Mouse (Mus musculus) liver, embryonic 13.5 days (tissue): ENCODE data around the gene Chchd5. TPM values are rescaled to one million over a fixed set of nuclear protein-coding genes. Genes with fewer than 3 reads are reported as not detected.

ENCODE experiments used
- ATAC-seq: fragments of 200-750 bp; cut with Nextera tagmentation; 2 replicates; pipeline ENCODE4 v1.8.0; 2017; ENCODE audit warnings: low read depth, mild to moderate bottlenecking, moderate number of reproducible peaks, moderate library complexity
- DNase-seq: peaks from one replicate; pipeline ENCODE4 v3.0.0; 2022
- H3K27ac ChIP-seq: fragments of 300-500 bp; sonication (generic); 2 replicates; pipeline ENCODE4 v1.5.1; 2015; ENCODE audit warnings: moderate library complexity, mild to moderate bottlenecking, inconsistent platforms
- H3K27me3 ChIP-seq: fragments of 300-500 bp; sonication (generic); 2 replicates; pipeline ENCODE4 v1.6.1; 2015; ENCODE audit warnings: mild to moderate bottlenecking, inconsistent platforms
- H3K36me3 ChIP-seq: fragments of 300-500 bp; sonication (generic); 2 replicates; pipeline ENCODE4 v1.6.1; 2015; ENCODE audit warnings: mild to moderate bottlenecking, inconsistent platforms
- H3K4me1 ChIP-seq: fragments of 300-500 bp; sonication (generic); replicated peaks from 2 replicates; pipeline ENCODE4 v1.6.1; 2015; ENCODE audit warnings: inconsistent platforms
- H3K4me2 ChIP-seq: fragments of 300-500 bp; sonication (generic); 2 replicates; pipeline ENCODE4 v1.6.1; 2015; ENCODE audit warnings: inconsistent platforms, mild to moderate bottlenecking, moderate library complexity
- H3K4me3 ChIP-seq: fragments of 300-500 bp; sonication (generic); replicated peaks from 2 replicates; pipeline ENCODE4 v1.5.1; 2015; ENCODE audit warnings: mild to moderate bottlenecking, inconsistent platforms
- H3K9ac ChIP-seq: fragments of 300-500 bp; sonication (generic); 2 replicates; pipeline ENCODE4 v1.6.1; 2015; ENCODE audit warnings: mild to moderate bottlenecking, inconsistent platforms
- H3K9me3 ChIP-seq: fragments of 300-500 bp; sonication (generic); replicated peaks from 2 replicates; pipeline ENCODE4 v1.6.1; 2016; ENCODE audit warnings: inconsistent platforms
- WGBS: fragments of 180-500 bp; shearing (Covaris S2); methylation state at CpG from one replicate; pipeline ENCODE4 v1.1.7; 2015; ENCODE audit not compliant: insufficient replicate concordance; 5-methylcytosine and 5-hydroxymethylcytosine counted together
- polyA plus RNA-seq: library from polyadenylated mRNA; unstranded; fragments of >200 nt; fragmentation: Nextera tagmentation; extraction: Ambion mirVana; gene quantifications from 2 replicates; pipeline ENCODE4 v1.2.1, GENCODE M21; 2015

The Chchd5 gene
- polyA plus RNA-seq = 9.6 and 10.9 TPM in 2 replicates

- WGBS = under 1% methylated on average over 35 of the region's 35 CpGs
- Histone ChIP-seq H3K27me3 (no peaks in the 10 kb centered on the region), H3K4me3 (peak within 1 kb of the TSS; percentile 79), H3K27ac (peak within 1 kb of the TSS; percentile 92), H3K36me3 (peaks cover 58% of the 10 kb centered on the region), H3K4me1 (peaks cover 26% of the 10 kb centered on the region), H3K9me3 (no peaks in the 10 kb centered on the region), H3K4me2 (peak within 1 kb of the TSS; percentile 91), H3K9ac (peak within 1 kb of the TSS; percentile 84)
- ATAC-seq = peak; percentile 100
- DNase-seq = peak; percentile 91
Measured at GRCm38 (mm10) chr2:129129412-129129929, at the start of gene Chchd5. Chchd5 (plus strand) TSS chr2:129129700.

DNA sequence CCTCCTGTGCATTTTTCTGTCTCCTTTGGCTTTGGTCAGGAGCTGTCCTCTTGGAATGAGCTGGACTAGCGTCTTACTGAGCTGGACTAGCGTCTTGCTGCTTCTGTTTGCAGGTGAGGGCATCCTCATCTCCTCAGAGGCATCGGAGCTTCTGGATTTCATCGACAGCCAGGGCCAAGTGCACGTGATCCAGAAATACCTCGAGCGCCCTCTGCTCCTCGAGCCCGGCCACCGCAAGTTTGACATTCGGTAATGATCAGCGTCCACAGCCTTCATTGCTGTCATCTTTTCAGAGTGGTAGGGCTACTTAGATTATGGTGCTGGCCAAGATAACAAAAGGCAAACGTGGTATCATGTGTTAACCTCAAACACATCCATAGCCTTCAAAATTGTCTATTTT is 48.4 kb upstream of the Chchd5 start:
- 59% methylated on average over 13 of the region's 13 CpGs for WGBS
- no peaks in the 10 kb centered on the region for H3K9me3 ChIP-seq

GRCm38 (mm10) chr2:129083514-129083913 is 46.0 kb upstream of the Chchd5 start:
- H3K4me2 ChIP-seq = no peak overlapping the region
- H3K27me3 ChIP-seq = no peaks in the 10 kb centered on the region
- no peak overlapping the region for H3K27ac ChIP-seq
- 76% methylated on average over 5 of the region's 5 CpGs for WGBS
- no peak overlapping the region for H3K9ac ChIP-seq
- DNase-seq (no peak), ATAC-seq (no peak)
- no peak overlapping the region for H3K4me3 ChIP-seq
- H3K4me1 ChIP-seq = peaks cover 9% of the 10 kb centered on the region
- peaks cover 12% of the 10 kb centered on the region for H3K36me3 ChIP-seq
- no peaks in the 10 kb centered on the region for H3K9me3 ChIP-seq

More for the DNA sequence above, 48.4 kb upstream of the Chchd5 start:
- ATAC-seq (no peak), DNase-seq (no peak)
- no peaks in the 10 kb centered on the region for H3K27me3 ChIP-seq
- H3K4me2 ChIP-seq = no peak overlapping the region
- no peak overlapping the region for H3K27ac ChIP-seq
- H3K4me1 ChIP-seq = no peaks in the 10 kb centered on the region
- H3K36me3 ChIP-seq = peaks cover 12% of the 10 kb centered on the region
- H3K9ac ChIP-seq = no peak overlapping the region
- no peak overlapping the region for H3K4me3 ChIP-seq

DNA sequence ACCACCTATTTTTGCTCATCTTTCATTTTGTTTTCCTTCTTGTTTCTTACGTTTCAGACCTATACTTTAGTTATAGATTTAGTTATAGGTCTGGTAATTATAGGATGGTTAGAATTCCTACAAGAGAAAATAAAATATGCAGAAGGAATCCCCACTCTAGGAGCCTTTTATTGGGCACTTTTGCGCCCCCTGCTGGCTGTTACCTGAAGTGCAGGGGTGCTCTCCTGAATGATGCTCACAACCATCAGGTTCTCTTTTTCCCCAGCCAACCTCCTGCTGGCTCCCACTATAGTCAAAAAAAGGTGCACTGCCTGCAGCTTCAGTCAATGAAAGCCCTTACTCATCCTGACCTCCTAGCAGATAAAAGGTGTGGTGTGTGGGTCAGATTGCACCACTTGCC is 44.5 kb upstream of the Chchd5 start:
- ATAC-seq (no peak), DNase-seq (no peak)
- Histone ChIP-seq H3K4me1 (peaks cover 9% of the 10 kb centered on the region), H3K9ac (no peak overlapping the region), H3K36me3 (peaks cover 15% of the 10 kb centered on the region), H3K27ac (no peak overlapping the region), H3K27me3 (no peaks in the 10 kb centered on the region), H3K4me2 (no peak overlapping the region), H3K4me3 (no peak overlapping the region), H3K9me3 (no peaks in the 10 kb centered on the region)
- 45% methylated on average over 2 of the region's 2 CpGs for WGBS

DNA sequence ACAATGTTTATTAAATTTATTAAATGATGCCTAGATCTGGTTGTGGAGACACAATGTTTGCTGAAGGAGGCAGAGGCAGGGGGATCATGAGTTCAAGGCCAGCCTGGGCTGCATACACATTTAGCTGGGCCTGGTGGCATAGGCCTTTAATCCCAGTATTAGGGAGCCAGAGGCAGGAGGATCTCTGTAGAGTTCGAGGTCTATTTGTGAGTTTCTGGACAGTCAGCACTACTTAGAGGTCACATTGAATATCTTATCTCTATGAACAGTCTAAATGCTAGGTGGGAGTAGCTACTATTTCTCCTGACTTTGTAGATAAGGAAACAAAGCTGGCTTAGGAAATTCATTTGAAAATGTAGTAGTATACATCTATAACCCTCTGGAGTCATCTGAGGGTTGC is 42.0 kb upstream of the Chchd5 start:
- H3K4me2 ChIP-seq = no peak overlapping the region
- no peaks in the 10 kb centered on the region for H3K27me3 ChIP-seq
- H3K9ac ChIP-seq = no peak overlapping the region
- ATAC-seq = peak; percentile 53; the same call in 1 of the 2 replicates
- H3K4me3 ChIP-seq = no peak overlapping the region
- H3K4me1 ChIP-seq = peaks cover 9% of the 10 kb centered on the region
- no peak overlapping the region for H3K27ac ChIP-seq
- DNase-seq = no peak
- no peaks in the 10 kb centered on the region for H3K9me3 ChIP-seq
- 56% methylated on average over 1 of the region's 1 CpGs for WGBS
- H3K36me3 ChIP-seq = peaks cover 15% of the 10 kb centered on the region

DNA sequence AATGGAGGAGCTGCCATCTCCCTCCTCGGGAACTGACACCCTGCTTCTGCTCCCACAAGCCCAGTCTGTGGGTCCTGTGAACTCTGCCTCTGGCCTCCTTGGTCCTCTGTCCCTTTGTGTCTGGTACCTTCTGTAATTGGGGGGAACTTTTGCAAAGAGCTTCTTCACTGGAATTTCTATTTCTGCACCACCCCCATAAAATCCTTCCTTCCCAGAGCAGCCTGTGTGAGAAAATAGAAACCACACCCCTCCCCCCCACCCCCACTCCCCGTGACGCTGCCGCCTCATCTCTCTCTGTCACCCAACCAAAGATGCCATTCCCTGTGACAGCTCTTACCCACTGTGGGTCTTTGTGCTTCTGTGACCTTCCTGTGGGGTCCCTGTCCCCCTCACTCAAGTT is 39.1 kb upstream of the Chchd5 start:
- peaks cover 10% of the 10 kb centered on the region for H3K36me3 ChIP-seq
- peaks cover 9% of the 10 kb centered on the region for H3K4me1 ChIP-seq
- DNase-seq (no peak), ATAC-seq (no peak)
- 49% methylated on average over 4 of the region's 4 CpGs for WGBS
- H3K27ac ChIP-seq = no peak overlapping the region
- no peak overlapping the region for H3K4me3 ChIP-seq
- H3K9ac ChIP-seq = no peak overlapping the region
- no peak overlapping the region for H3K4me2 ChIP-seq
- no peaks in the 10 kb centered on the region for H3K9me3 ChIP-seq
- H3K27me3 ChIP-seq = no peaks in the 10 kb centered on the region

DNA sequence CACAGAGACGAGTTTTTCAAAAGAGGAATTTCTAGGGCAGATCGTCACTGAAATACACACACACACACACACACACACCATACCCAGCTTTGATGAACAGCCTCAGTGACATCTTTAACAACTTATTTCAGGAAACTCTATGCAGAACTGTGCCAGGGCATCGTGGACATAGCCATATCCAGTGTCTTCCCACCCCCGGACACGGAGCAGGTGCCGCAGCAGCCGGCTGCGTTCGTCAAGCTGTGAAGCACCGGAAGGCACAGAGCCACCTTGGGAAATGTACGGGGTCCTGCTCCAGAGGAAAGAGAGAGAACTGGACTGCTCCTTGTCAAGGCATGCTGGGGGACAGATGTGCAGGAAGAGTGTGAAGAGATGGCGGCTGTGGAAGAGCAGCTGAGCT is 36.7 kb upstream of the Chchd5 start:
- no peak overlapping the region for H3K9ac ChIP-seq
- no peak for DNase-seq
- H3K4me1 ChIP-seq = no peaks in the 10 kb centered on the region; the same call in 1 of the 2 replicates
- no peak overlapping the region for H3K4me3 ChIP-seq
- no peak overlapping the region for H3K27ac ChIP-seq
- 82% methylated on average over 12 of the region's 12 CpGs for WGBS
- H3K9me3 ChIP-seq = no peaks in the 10 kb centered on the region
- no peaks in the 10 kb centered on the region for H3K27me3 ChIP-seq
- H3K36me3 ChIP-seq = peaks cover 3% of the 10 kb centered on the region
- H3K4me2 ChIP-seq = no peak overlapping the region
- ATAC-seq = no peak

DNA sequence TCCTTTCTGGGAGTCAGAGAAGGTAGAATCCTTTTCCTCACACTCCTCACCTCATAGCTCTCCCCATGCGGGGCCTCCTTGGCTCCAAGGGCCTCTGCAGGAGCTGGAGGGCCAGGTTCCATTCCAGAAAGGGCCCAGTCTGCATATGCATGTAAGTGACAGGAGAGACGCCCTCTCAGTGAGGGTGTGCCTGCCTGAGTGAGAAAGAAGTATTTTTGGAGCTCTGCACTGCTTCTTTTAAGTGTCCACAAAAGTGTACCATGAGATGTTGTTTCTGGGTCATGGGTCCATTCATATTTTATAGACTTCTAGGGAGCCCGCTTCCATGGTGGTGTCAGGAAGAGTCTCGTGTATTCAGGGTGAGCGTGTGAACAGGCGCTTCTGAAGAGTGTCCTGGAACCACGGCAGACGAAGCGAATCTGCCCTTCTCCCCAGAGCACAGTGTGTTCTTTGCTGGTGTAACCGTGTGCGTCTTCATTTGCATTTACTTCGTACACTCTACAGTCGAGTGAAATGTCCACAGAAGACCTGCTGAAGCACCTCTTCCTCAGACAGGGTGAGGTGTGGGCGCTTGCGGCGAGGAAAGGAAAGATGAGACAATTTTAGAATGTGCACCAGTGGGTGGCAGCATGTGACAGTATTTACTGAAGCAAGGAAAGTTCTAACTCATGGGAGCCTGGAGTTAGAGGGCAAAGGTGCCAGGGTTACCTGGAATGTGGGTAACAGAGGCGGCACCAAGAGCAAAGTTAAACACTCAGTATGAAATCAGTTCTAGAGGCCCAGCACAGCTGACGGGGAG is 35.4 kb upstream of the Chchd5 start:
- no peak overlapping the region for H3K4me3 ChIP-seq
- no peaks in the 10 kb centered on the region for H3K9me3 ChIP-seq
- H3K36me3 ChIP-seq = peaks cover under 1% of the 10 kb centered on the region
- WGBS = 74% methylated on average over 18 of the region's 18 CpGs
- no peaks in the 10 kb centered on the region for H3K4me1 ChIP-seq
- ATAC-seq (no peak), DNase-seq (no peak)
- H3K27me3 ChIP-seq = no peaks in the 10 kb centered on the region
- H3K9ac ChIP-seq = no peak overlapping the region
- H3K4me2 ChIP-seq = no peak overlapping the region
- no peak overlapping the region for H3K27ac ChIP-seq

DNA sequence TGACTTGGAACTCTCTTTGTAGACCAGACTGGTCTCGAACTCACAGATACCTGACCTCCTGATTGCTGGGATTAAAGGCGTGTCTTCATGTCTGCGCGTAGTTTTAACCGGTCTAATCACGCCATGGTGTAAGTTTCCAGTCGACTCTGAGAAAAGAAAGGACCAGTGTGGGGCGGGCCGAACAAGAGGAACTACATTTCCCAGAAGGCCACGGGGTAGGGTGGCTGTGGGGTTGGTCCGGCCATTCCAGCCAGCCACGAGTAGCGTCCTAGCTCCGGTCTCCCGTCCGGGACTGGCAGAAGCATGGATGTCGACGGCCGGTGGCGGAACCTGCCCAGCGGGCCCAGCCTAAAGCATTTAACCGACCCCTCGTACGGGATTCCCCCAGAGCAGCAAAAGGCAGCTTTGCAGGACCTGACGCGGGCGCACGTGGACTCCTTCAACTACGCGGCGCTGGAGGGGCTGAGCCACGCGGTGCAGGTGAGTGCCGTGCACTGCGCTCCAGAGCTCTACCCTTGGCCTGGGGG is 28.7 kb upstream of the Chchd5 start, which contains the start of gene Polr1b:
TSS of gene Polr1b (plus strand) at position 212 of the 527 bp plus-strand sequence.
- Histone ChIP-seq H3K36me3 (peaks cover 34% of the 10 kb centered on the region), H3K27me3 (no peaks in the 10 kb centered on the region), H3K9me3 (no peaks in the 10 kb centered on the region), H3K27ac (peak within 1 kb of the TSS; percentile 15), H3K9ac (peak within 1 kb of the TSS; percentile 77), H3K4me3 (peak within 1 kb of the TSS; percentile 80), H3K4me1 (peaks cover 30% of the 10 kb centered on the region), H3K4me2 (peak within 1 kb of the TSS; percentile 92)
- ATAC-seq (peak; percentile 99), DNase-seq (peak; percentile 87)
- WGBS = under 1% methylated on average over 35 of the region's 35 CpGs

- H3K9me3 ChIP-seq = no peaks in the 10 kb centered on the region
- DNase-seq (no peak), ATAC-seq (no peak)
- H3K36me3 ChIP-seq = peaks cover 90% of the 10 kb centered on the region
- H3K4me2 ChIP-seq = no peak overlapping the region
- 84% methylated on average over 5 of the region's 5 CpGs for WGBS
- H3K27ac ChIP-seq = no peak overlapping the region
- H3K4me3 ChIP-seq = no peak overlapping the region
- no peak overlapping the region for H3K9ac ChIP-seq
- no peaks in the 10 kb centered on the region for H3K27me3 ChIP-seq
- no peaks in the 10 kb centered on the region for H3K4me1 ChIP-seq
Measured at GRCm38 (mm10) chr2:129112924-129113323, 16.6 kb upstream of the Chchd5 start.

- H3K4me1 ChIP-seq = no peaks in the 10 kb centered on the region
- H3K4me2 ChIP-seq = no peak overlapping the region
- ATAC-seq = no peak
- H3K27ac ChIP-seq = no peak overlapping the region
- H3K9ac ChIP-seq = no peak overlapping the region
- DNase-seq = no peak
- H3K9me3 ChIP-seq = no peaks in the 10 kb centered on the region
- 84% methylated on average over 9 of the region's 9 CpGs for WGBS
- no peak overlapping the region for H3K4me3 ChIP-seq
- H3K27me3 ChIP-seq = no peaks in the 10 kb centered on the region
- peaks cover 93% of the 10 kb centered on the region for H3K36me3 ChIP-seq
Measured at GRCm38 (mm10) chr2:129115706-129116367, 13.7 kb upstream of the Chchd5 start.
